Mouse (Mus musculus) midbrain, embryonic 16.5 days (tissue): ENCODE data around the gene Cpn1. TPM values are rescaled to one million over a fixed set of nuclear protein-coding genes. Genes with fewer than 3 reads are reported as not detected.

Experiments used
- ATAC-seq: fragments of 200-750 bp; cut with Nextera tagmentation; 2 replicates; pipeline ENCODE4 v1.8.0; 2017; ENCODE audit warnings: moderate TSS enrichment
- H3K27ac ChIP-seq: fragments of 300-500 bp; sonication (generic); 2 replicates; pipeline ENCODE4 v1.5.1; 2014; ENCODE audit warnings: mild to moderate bottlenecking, low read length, mixed read lengths
- H3K27me3 ChIP-seq: fragments of 300-500 bp; sonication (generic); 2 replicates; pipeline ENCODE4 v1.6.1; 2014; ENCODE audit warnings: low read depth, low read length, mixed read lengths; ENCODE audit not compliant: control insufficient read depth, insufficient read depth
- H3K36me3 ChIP-seq: fragments of 300-500 bp; sonication (generic); 2 replicates; pipeline ENCODE4 v1.6.1; 2014; ENCODE audit warnings: mild to moderate bottlenecking, low read length, moderate library complexity, mixed read lengths; ENCODE audit not compliant: control insufficient read depth, insufficient read depth
- H3K4me1 ChIP-seq: fragments of 300-500 bp; sonication (generic); 2 replicates; pipeline ENCODE4 v1.6.1; 2014; ENCODE audit warnings: mild to moderate bottlenecking, low read length, mixed read lengths; ENCODE audit not compliant: control insufficient read depth, insufficient read depth
- H3K4me2 ChIP-seq: fragments of 300-500 bp; sonication (generic); 2 replicates; pipeline ENCODE4 v1.6.1; 2014; ENCODE audit warnings: mild to moderate bottlenecking, low read length, mixed read lengths
- H3K4me3 ChIP-seq: fragments of 300-500 bp; sonication (generic); 2 replicates; pipeline ENCODE4 v1.5.1; 2014; ENCODE audit warnings: low read depth, mild to moderate bottlenecking, low read length, moderate library complexity, mixed read lengths
- H3K9ac ChIP-seq: fragments of 300-500 bp; sonication (generic); 2 replicates; pipeline ENCODE4 v1.6.1; 2014; ENCODE audit warnings: low read depth, low read length, mixed read lengths
- H3K9me3 ChIP-seq: fragments of 300-500 bp; sonication (generic); replicated peaks from 2 replicates; pipeline ENCODE4 v1.6.1; 2014; ENCODE audit warnings: mild to moderate bottlenecking, low read length, mixed read lengths; ENCODE audit not compliant: control insufficient read depth, poor library complexity, severe bottlenecking
- WGBS: fragments of 180-500 bp; shearing (Covaris S2); extraction: QIAGEN DNeasy Blood & Tissue Kit; methylation state at CpG from one replicate; pipeline ENCODE4 v1.1.7; 2014; 5-methylcytosine and 5-hydroxymethylcytosine counted together
- polyA plus RNA-seq: library from polyadenylated mRNA; unstranded; fragments of >200 nt; fragmentation: Nextera tagmentation; extraction: Ambion mirVana; gene quantifications from 2 replicates; pipeline ENCODE4 v1.2.1, GENCODE M21; 2015

Cpn1 gene
- polyA plus RNA-seq, 1 experiment from 2014 or later, result 0.39 TPM

DNA sequence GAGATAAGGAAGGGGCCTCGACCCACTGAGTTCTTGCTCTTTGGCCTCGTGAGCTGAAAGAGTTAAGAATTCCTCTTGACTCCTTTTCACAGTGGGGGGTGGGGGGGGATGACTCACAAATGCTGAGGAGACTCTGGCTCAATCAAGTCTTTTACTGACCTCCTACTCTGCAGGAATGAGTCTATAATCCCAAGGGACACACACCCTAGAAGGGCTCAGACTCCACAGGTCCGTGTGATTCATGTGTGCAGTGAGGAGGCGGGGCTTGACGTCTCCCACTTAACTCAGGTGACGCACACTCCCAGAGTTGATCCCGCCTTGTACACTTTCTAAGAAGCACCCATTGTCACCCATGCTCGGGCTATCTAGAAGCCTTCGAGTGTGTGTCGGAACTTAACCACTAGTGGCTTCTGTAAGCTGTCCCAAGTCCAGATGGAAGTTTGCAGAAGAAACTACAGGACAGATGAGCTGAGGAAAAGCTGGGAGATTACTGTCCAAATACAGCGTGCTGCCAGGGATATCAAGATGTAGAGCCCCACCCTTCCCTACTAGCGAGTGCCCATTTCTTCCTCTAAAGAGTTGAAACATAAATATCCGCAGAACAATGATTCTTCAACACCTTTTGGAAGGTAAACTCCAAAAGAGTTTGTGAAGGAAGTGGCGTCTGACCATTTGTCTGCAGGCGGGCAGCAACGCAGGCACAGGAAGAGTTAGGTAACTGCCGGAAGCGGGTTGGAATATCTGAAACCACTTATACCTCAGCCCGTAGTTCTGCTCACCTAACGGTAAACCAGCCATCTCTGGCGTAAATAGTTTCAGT, 69.6 kb downstream of the Cpn1 start:
- Histone ChIP-seq H3K9me3 (no peaks in the 10 kb centered on the region), H3K27ac (no peak overlapping the region), H3K36me3 (no peaks in the 10 kb centered on the region), H3K4me3 (no peak overlapping the region), H3K27me3 (no peaks in the 10 kb centered on the region), H3K4me1 (no peaks in the 10 kb centered on the region), H3K4me2 (no peak overlapping the region), H3K9ac (no peak overlapping the region)
- WGBS, result 70% methylated on average over 21 of the region's 21 CpGs
- ATAC-seq, result no peak

GRCm38 (mm10) chr19:43915431-43915830, 70.9 kb downstream of the Cpn1 start:
- WGBS, result 81% methylated on average over 9 of the region's 9 CpGs
- no peaks in the 10 kb centered on the region for H3K4me1 ChIP-seq
- no peak overlapping the region for H3K9ac ChIP-seq
- no peaks in the 10 kb centered on the region for H3K36me3 ChIP-seq
- no peak overlapping the region for H3K4me2 ChIP-seq
- ATAC-seq, result no peak
- H3K27me3 ChIP-seq, result no peaks in the 10 kb centered on the region
- H3K27ac ChIP-seq, result no peak overlapping the region
- no peak overlapping the region for H3K4me3 ChIP-seq
- no peaks in the 10 kb centered on the region for H3K9me3 ChIP-seq

DNA sequence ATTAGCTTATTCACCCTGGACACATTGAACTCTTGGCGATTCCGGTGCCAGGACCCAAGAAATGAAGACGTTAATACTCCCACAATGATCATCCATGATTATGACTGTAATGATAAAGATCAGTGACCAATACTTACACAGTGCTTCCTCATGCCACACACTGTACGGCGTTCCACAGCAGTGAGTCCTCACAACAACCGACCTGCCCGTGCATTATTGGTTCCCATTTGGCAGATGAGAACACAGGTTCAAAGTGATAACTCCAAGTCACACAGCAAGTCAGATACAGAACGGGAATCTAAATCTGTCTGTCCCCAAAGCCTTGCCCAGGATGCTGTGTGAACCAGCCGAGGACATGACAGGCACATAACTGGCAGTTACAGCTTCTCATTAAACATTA, 71.4 kb downstream of the Cpn1 start:
- ATAC-seq, result no peak
- Histone ChIP-seq H3K4me2 (no peak overlapping the region), H3K27ac (no peak overlapping the region), H3K9ac (no peak overlapping the region), H3K4me3 (no peak overlapping the region), H3K4me1 (no peaks in the 10 kb centered on the region), H3K9me3 (no peaks in the 10 kb centered on the region), H3K27me3 (no peaks in the 10 kb centered on the region), H3K36me3 (no peaks in the 10 kb centered on the region; the same call in 1 of the 2 replicates)
- WGBS, result 91% methylated on average over 9 of the region's 9 CpGs

DNA sequence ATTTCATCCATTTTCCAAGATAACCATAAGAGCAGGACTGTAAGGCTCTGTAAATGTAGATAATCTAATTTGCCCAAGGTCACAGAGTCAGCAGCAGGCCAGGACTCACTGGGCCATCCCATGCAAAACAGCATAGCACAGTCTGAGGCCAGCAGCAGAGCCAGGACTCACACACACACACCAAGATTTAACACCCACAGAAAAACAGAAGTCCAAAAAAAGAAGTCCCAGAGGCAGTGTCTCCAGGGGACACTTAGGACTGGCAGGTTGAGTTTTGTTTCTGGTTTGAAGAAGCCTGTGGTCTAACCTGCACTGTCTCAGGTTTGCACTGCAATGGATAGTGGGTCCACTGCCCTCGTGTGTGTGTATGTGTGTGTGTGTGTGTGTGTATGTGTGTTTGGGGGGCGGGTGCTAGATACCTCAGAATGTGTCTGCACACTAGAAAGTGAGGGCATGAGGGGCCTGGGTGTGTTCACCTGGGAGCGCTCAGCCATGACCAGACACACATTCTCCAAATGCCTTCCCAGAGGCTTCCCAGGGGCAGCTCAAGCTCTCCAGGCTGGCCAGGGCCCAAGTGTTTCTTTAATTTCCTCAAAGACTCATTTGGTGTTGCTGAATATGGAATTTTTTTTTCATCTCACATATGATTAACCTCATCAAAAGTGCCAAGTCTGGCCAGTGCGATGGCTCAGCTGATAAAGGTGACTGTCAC, 73.4 kb downstream of the Cpn1 start:
- peaks cover 2% of the 10 kb centered on the region; the same call in 1 of the 2 replicates for H3K36me3 ChIP-seq
- no peaks in the 10 kb centered on the region for H3K27me3 ChIP-seq
- ATAC-seq, result no peak
- WGBS, result 93% methylated on average over 4 of the region's 4 CpGs
- H3K4me3 ChIP-seq, result no peak overlapping the region
- H3K4me1 ChIP-seq, result no peaks in the 10 kb centered on the region
- no peak overlapping the region for H3K4me2 ChIP-seq
- H3K27ac ChIP-seq, result no peak overlapping the region
- H3K9me3 ChIP-seq, result no peaks in the 10 kb centered on the region
- H3K9ac ChIP-seq, result no peak overlapping the region

GRCm38 (mm10) chr19:43906492-43906891, 79.9 kb downstream of the Cpn1 start:
- no peak overlapping the region for H3K4me3 ChIP-seq
- peaks cover 6% of the 10 kb centered on the region; the same call in 1 of the 2 replicates for H3K36me3 ChIP-seq
- H3K4me2 ChIP-seq, result no peak overlapping the region
- H3K9ac ChIP-seq, result no peak overlapping the region
- H3K9me3 ChIP-seq, result no peaks in the 10 kb centered on the region
- no peaks in the 10 kb centered on the region for H3K27me3 ChIP-seq
- no peaks in the 10 kb centered on the region for H3K4me1 ChIP-seq
- no peak overlapping the region for H3K27ac ChIP-seq
- ATAC-seq, result no peak
- whole genome bisulfite sequencing, result 95% methylated on average over 7 of the region's 7 CpGs

Other genes starting within 250 kb of the Cpn1 start
- gene Cutc, start 233.6 kb downstream of the Cpn1 start, polyA plus RNA-seq, result 6.7 and 7.5 TPM in 2 replicates
- 13.1 and 14.4 TPM in 2 replicates for gene Cox15, start 233.6 kb downstream of the Cpn1 start, polyA plus RNA-seq
- gene Abcc2, start 204.4 kb downstream of the Cpn1 start, polyA plus RNA-seq, result 0.04 and 0.11 TPM in 2 replicates
- 7.4 and 8.2 TPM in 2 replicates for gene Dnmbp, start 46.4 kb downstream of the Cpn1 start, polyA plus RNA-seq
- not detected in 2 replicates for gene Cyp2c23, start 42.7 kb upstream of the Cpn1 start, polyA plus RNA-seq
- 23.7 and 24.4 TPM in 2 replicates for gene Erlin1, start 83.2 kb upstream of the Cpn1 start, polyA plus RNA-seq
- 65.7 and 65.8 TPM in 2 replicates for gene Chuk, start 120.9 kb upstream of the Cpn1 start, polyA plus RNA-seq
- 31.1 and 33.3 TPM in 2 replicates for gene Cwf19l1, start 149.3 kb upstream of the Cpn1 start, polyA plus RNA-seq
- 161 and 164 TPM in 2 replicates for gene Bloc1s2, start 159.9 kb upstream of the Cpn1 start, polyA plus RNA-seq
- 0.10 and 0.28 TPM in 2 replicates for gene Pkd2l1, start 205.9 kb upstream of the Cpn1 start, polyA plus RNA-seq
- 6.9 and 8.1 TPM in 2 replicates for gene Scd3, start 216.7 kb upstream of the Cpn1 start, polyA plus RNA-seq